Mouse (Mus musculus) heart, adult 2 months (tissue): ENCODE data around the gene Cflar. TPM values are rescaled to one million over a fixed set of nuclear protein-coding genes. Genes with fewer than 3 reads are reported as not detected.
"Not testable (repeated sequence)": the region's sequence is repeated elsewhere in the genome, so short reads cannot be mapped to it uniquely, and the experiment has no call there.

ENCODE experiments used
- DNase-seq, 2 experiments: peaks; one replicate each; pipeline ENCODE4 v3.0.0; 2021
- H3K27ac ChIP-seq: fragments of 200-600 bp; 2 replicates; pipeline ENCODE4 v1.8.1; 2022
- H3K27me3 ChIP-seq: fragments of 200-500 bp; 2 replicates; pipeline ENCODE4 v1.6.1; 2012; ENCODE audit warnings: mild to moderate bottlenecking, low read length, inconsistent platforms, mixed read lengths; ENCODE audit not compliant: control insufficient read depth, insufficient read depth
- H3K36me3 ChIP-seq: fragments of 200-500 bp; 2 replicates; pipeline ENCODE4 v1.6.1; 2012; ENCODE audit warnings: low read length, inconsistent platforms; ENCODE audit not compliant: control insufficient read depth, insufficient read depth
- H3K4me1 ChIP-seq: fragments of 200-500 bp; 2 replicates; pipeline ENCODE4 v1.6.1; 2011; ENCODE audit warnings: low read length; ENCODE audit not compliant: control insufficient read depth, insufficient read depth
- H3K4me3 ChIP-seq: fragments of 200-600 bp; 2 replicates; pipeline ENCODE4 v1.8.1; 2022
- H3K79me2 ChIP-seq: fragments of 200-500 bp; replicated peaks from 2 replicates; pipeline ENCODE4 v1.6.1; 2012; ENCODE audit warnings: mild to moderate bottlenecking, inconsistent platforms, low read length, moderate library complexity, mixed read lengths; ENCODE audit not compliant: control insufficient read depth, insufficient read depth
- H3K9ac ChIP-seq: fragments of 200-500 bp; 2 replicates; pipeline ENCODE4 v1.6.1; 2012; ENCODE audit warnings: low read depth, mild to moderate bottlenecking, control low read depth, inconsistent platforms, low read length, mixed read lengths
- CTCF ChIP-seq: fragments of 200-600 bp; IDR thresholded peaks from 2 replicates; pipeline ENCODE4 v1.8.1; 2022; ENCODE audit warnings: antibody characterized with exemption, mild to moderate bottlenecking, moderate library complexity
- EP300 ChIP-seq: fragments of 200-500 bp; IDR thresholded peaks from 2 replicates; pipeline ENCODE4 v1.6.1; 2011; ENCODE audit warnings: low read depth, low read length, control low read depth; ENCODE audit not compliant: insufficient read depth
- POLR2A ChIP-seq: fragments of 200-500 bp; IDR thresholded peaks from 2 replicates; pipeline ENCODE4 v1.6.1; 2011; ENCODE audit warnings: mild to moderate bottlenecking, low read depth, low read length, control low read depth; ENCODE audit not compliant: insufficient read depth
- WGBS: fragments of 180-500 bp; shearing (Covaris S2); methylation state at CpG from one replicate; pipeline ENCODE4 v1.1.7; 2018; 5-methylcytosine and 5-hydroxymethylcytosine counted together
- intact Hi-C: fragments of 180-260 bp; cut with DNase I; formaldehyde crosslinking; loops from one replicate; pipeline ENCODE4 v1.15.1; 2025
- long read RNA-seq: library from polyadenylated mRNA; stranded (forward); transcript quantifications from one replicate; pipeline ENCODE4 v2.0.0, GENCODE M21; 2021
- polyA plus RNA-seq: library from polyadenylated mRNA; depleted of rRNA; stranded (reverse); fragments of >200 nt; gene quantifications from 2 replicates; pipeline ENCODE4 v1.2.3, GENCODE M21; 2012; rRNA removed
- total RNA-seq, 2 experiments: library from RNA; stranded (reverse); gene quantifications; 2 replicates each; pipeline ENCODE4 v1.2.3; 2021

The Cflar gene
- total RNA-seq (10 to 100 TPM; 50.2 to 63.0 TPM), polyA plus RNA-seq (21.7 and 39.1 TPM in 2 replicates)
- long read RNA-seq, full-length matches to known transcripts, result 13 of 25 reads
- long read RNA-seq, partial matches to known transcripts, result 2 of 25 reads
- long read RNA-seq, other reads (novel, unspliced or antisense), result 10 of 25 reads

DNA sequence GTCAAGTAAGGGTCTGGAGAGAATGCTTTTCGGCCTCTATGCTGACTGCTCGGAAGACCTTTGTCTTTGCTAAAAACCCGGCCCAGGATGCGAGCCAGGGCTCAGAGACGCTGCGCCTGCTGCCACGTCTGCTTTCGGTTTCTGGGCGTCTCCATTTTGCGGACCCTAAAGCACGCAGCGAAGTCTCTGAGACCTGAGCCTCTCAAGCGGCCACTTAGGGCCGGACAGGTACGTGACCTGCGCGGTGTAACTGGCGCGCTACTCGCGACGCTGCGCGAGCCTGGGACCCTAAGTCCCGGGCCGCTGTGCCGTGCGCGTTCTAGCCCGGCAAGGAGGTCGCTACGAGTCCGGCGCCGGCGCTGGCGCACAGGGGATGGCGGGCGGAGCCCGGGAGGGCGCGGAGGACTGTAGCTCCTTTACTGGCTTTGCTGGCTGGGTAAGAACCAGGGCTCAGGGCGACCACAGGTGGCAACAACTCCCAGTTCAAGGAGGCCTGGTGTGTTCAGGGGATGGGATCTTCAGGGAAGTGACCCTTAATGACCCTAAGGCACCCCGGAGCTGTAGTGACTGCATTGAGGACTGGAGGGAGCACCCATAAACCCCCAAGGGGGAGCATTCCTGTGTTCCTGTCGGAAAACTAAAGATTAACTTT is at the start of gene Cflar:
Gene Cflar (plus strand): TSS at position 144 of the 652 bp plus-strand sequence.
- peak within 1 kb of the TSS; percentile 96 for H3K27ac ChIP-seq
- peak within 1 kb of the TSS; percentile 100 for H3K9ac ChIP-seq
- H3K27me3 ChIP-seq, result no peaks in the 10 kb centered on the region
- no peaks in the 10 kb centered on the region for H3K79me2 ChIP-seq
- DNase-seq, result peak; percentile 86 to 89
- intact Hi-C loops, result loop anchor here (5.0 kb wide), 2 partner anchors 124 to 261 kb away; partner anchors contain the start of genes Fam126b, Ndufb3, Stradb and Trak2
- peaks cover 4% of the 10 kb centered on the region for H3K4me1 ChIP-seq
- H3K4me3 ChIP-seq, result peak within 1 kb of the TSS; percentile 88
- WGBS, result 0% methylated on average over 45 of the region's 45 CpGs
- peaks cover 30% of the 10 kb centered on the region for H3K36me3 ChIP-seq
- no peak for TF ChIP-seq CTCF
- no peak for TF ChIP-seq EP300
- peak; percentile 79 for TF ChIP-seq POLR2A

DNA sequence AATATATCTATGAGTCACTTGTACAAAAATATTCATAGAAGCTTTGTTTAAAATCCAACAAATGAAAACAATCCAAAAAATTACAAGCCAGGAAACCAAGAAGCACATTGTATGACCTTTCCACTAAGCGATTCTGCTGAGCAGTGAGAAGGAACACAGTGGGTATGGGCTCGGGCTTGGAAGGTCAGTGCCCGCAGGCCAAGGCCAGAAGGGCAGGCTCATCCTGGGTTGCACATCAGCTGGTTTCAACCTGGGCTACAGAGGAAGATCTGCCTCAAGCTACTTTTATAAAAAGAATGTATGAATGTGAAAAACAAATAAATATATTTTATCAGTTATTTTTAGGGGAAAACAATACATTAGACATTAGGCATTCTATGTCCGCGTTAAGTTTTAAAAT is 48.6 kb upstream of the Cflar start:
- intact Hi-C loops, H3K27ac ChIP-seq, H3K4me3 ChIP-seq, H3K27me3 ChIP-seq, H3K4me1 ChIP-seq, H3K36me3 ChIP-seq, DNase-seq, H3K9ac ChIP-seq, H3K79me2 ChIP-seq: not testable (repeated sequence)
- 85% methylated on average over 5 of the region's 5 CpGs for WGBS

GRCm38 (mm10) chr1:58663365-58663764 is 47.9 kb upstream of the Cflar start:
- H3K4me1 ChIP-seq, H3K4me3 ChIP-seq, DNase-seq, H3K27me3 ChIP-seq, H3K36me3 ChIP-seq, H3K9ac ChIP-seq, intact Hi-C loops, H3K79me2 ChIP-seq, H3K27ac ChIP-seq: not testable (repeated sequence)
- WGBS, result 50% methylated on average over 3 of the region's 3 CpGs

DNA sequence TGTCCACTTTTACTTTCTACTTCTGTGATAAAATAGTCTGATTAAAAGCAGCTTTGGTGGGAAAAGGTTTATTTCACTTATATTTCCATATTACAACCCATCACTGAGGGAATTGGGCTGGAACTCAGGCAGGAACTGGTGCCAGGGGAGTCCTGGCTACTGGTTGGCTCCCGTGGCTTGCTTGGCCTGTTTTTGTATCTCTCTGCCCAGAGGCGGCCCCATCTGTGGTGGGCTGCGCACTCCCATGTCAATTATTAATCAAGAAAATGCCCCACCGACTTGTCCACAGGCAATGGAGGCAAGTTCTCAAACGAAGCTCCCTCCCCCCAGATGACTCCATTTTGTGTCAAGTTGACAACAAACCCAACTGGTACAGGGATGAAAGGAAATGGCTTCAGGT is 43.1 kb upstream of the Cflar start:
- WGBS, result 84% methylated on average over 5 of the region's 5 CpGs
- DNase-seq, result no peak
- no peak overlapping the region for H3K4me3 ChIP-seq
- intact Hi-C loops, result no loop called here
- no peaks in the 10 kb centered on the region for H3K4me1 ChIP-seq
- no peaks in the 10 kb centered on the region for H3K27me3 ChIP-seq
- no peak overlapping the region for H3K9ac ChIP-seq
- TF ChIP-seq EP300 (no peak), POLR2A (no peak), CTCF (no peak)
- no peak overlapping the region for H3K27ac ChIP-seq
- H3K79me2 ChIP-seq, result no peaks in the 10 kb centered on the region
- no peaks in the 10 kb centered on the region for H3K36me3 ChIP-seq

- H3K27ac ChIP-seq, H3K4me1 ChIP-seq, H3K4me3 ChIP-seq, H3K36me3 ChIP-seq, H3K27me3 ChIP-seq, DNase-seq, H3K79me2 ChIP-seq, intact Hi-C loops, H3K9ac ChIP-seq: not testable (repeated sequence)
- WGBS, result 59% methylated on average over 3 of the region's 3 CpGs
These were observed 41.7 kb upstream of the Cflar start for GRCm38 (mm10) chr1:58669635-58670034.

GRCm38 (mm10) chr1:58672116-58672515 is 39.2 kb upstream of the Cflar start:
- Histone ChIP-seq H3K27me3 (no peaks in the 10 kb centered on the region), H3K9ac (no peak overlapping the region), H3K4me1 (no peaks in the 10 kb centered on the region), H3K36me3 (no peaks in the 10 kb centered on the region), H3K79me2 (no peaks in the 10 kb centered on the region), H3K27ac (no peak overlapping the region), H3K4me3 (no peak overlapping the region)
- TF ChIP-seq CTCF (no peak), POLR2A (no peak), EP300 (no peak)
- intact Hi-C loops, result no loop called here
- DNase-seq, result no peak
- WGBS, result 77% methylated on average over 2 of the region's 2 CpGs
